Mouse (Mus musculus) MEL (cell line): ENCODE measurements around the gene Pard3. TPM values are rescaled to one million over a fixed set of nuclear protein-coding genes. Genes with fewer than 3 reads are reported as not detected.

Experiments
- DNase-seq: peaks from one replicate; pipeline ENCODE4 v3.0.0; 2011; ENCODE audit warnings: low read depth, low spot score
- H3K27ac ChIP-seq: 2 replicates; pipeline ENCODE4 v1.5.1; 2012; ENCODE audit warnings: low read depth, mild to moderate bottlenecking, control low read depth, low read length, moderate library complexity; ENCODE audit not compliant: control insufficient read depth
- H3K27me3 ChIP-seq, 2 experiments: fragments of 150-350 bp in 1 of 2; sonication (generic) in 1 of 2; 2 replicates each; pipeline ENCODE4 v1.6.1; 2012; ENCODE audit warnings: low read length in 2 of 2, mild to moderate bottlenecking in 2 of 2, improper control_type of control experiment in 1 of 2, moderate library complexity in 1 of 2; ENCODE audit not compliant: insufficient read depth in 2 of 2, control insufficient read depth in 1 of 2
- H3K36me3 ChIP-seq, 2 experiments: 2 replicates each; pipeline ENCODE4 v1.6.1; 2012 to 2014; ENCODE audit warnings: low read length in 2 of 2, improper control_type of control experiment in 1 of 2, inconsistent platforms in 1 of 2, mild to moderate bottlenecking in 1 of 2; ENCODE audit not compliant: insufficient read depth in 2 of 2, control insufficient read depth in 1 of 2
- H3K4me1 ChIP-seq, 2 experiments: fragments of 150-350 bp in 1 of 2; sonication (generic) in 1 of 2; 2 replicates each; pipeline ENCODE4 v1.6.1; 2012; ENCODE audit warnings: low read length in 2 of 2, improper control_type of control experiment in 1 of 2, mild to moderate bottlenecking in 1 of 2; ENCODE audit not compliant: insufficient read depth in 2 of 2, control insufficient read depth in 1 of 2
- H3K4me3 ChIP-seq, 2 experiments: fragments of 150-350 bp in 1 of 2; sonication (generic) in 1 of 2; 2 replicates each; pipeline ENCODE4 v1.5.1; 2012; ENCODE audit warnings: low read depth in 2 of 2, low read length in 2 of 2, mild to moderate bottlenecking in 2 of 2, moderate library complexity in 2 of 2, control low read depth in 1 of 2, improper control_type of control experiment in 1 of 2; ENCODE audit not compliant: control insufficient read depth in 1 of 2, insufficient read depth in 1 of 2
- H3K79me2 ChIP-seq: 2 replicates; pipeline ENCODE4 v1.6.1; 2012; ENCODE audit warnings: mild to moderate bottlenecking, low read length, moderate library complexity; ENCODE audit not compliant: control insufficient read depth, poor library complexity, insufficient read depth
- H3K9ac ChIP-seq: 2 replicates; pipeline ENCODE4 v1.6.1; 2012; ENCODE audit warnings: low read depth, mild to moderate bottlenecking, control low read depth, low read length, moderate library complexity; ENCODE audit not compliant: control insufficient read depth, poor library complexity, severe bottlenecking
- H3K9me3 ChIP-seq: fragments of 150-350 bp; sonication (generic); replicated peaks from 2 replicates; pipeline ENCODE4 v1.6.1; 2012; ENCODE audit warnings: mild to moderate bottlenecking, low read length, improper control_type of control experiment, moderate library complexity; ENCODE audit not compliant: insufficient read depth
- CHD2 ChIP-seq: IDR thresholded peaks from 2 replicates; pipeline ENCODE4 v1.6.1; 2011; ENCODE audit warnings: low read length, improper control_type of control experiment
- CTCF ChIP-seq, 3 experiments: IDR thresholded peaks in 2 of 3; conservative IDR thresholded peaks in 1 of 3; 2 replicates each; pipeline ENCODE4 v1.5.1; 2011 to 2012; ENCODE audit warnings: low read length in 3 of 3, low read depth in 2 of 3, mild to moderate bottlenecking in 2 of 3, improper control_type of control experiment in 1 of 3, inconsistent platforms in 1 of 3, mixed read lengths in 1 of 3, moderate library complexity in 1 of 3; ENCODE audit not compliant: control insufficient read depth in 1 of 3, insufficient read depth in 1 of 3, poor library complexity in 1 of 3, severe bottlenecking in 1 of 3
- ETS1 ChIP-seq: IDR thresholded peaks from 2 replicates; pipeline ENCODE4 v1.6.1; 2012; ENCODE audit warnings: low read depth, mild to moderate bottlenecking, inconsistent platforms, low read length, improper control_type of control experiment, moderate library complexity
- JUND ChIP-seq: IDR thresholded peaks from 2 replicates; pipeline ENCODE4 v1.6.1; 2011; ENCODE audit warnings: low read depth, mild to moderate bottlenecking, improper control_type of control experiment, low read length
- KAT2A ChIP-seq: conservative IDR thresholded peaks from 2 replicates; pipeline ENCODE4 v1.6.1; 2012; ENCODE audit warnings: low read depth, low read length, improper control_type of control experiment, inconsistent platforms
- MAX ChIP-seq: IDR thresholded peaks from 2 replicates; pipeline ENCODE4 v1.6.1; 2011; ENCODE audit warnings: low read length, improper control_type of control experiment
- MXI1 ChIP-seq: IDR thresholded peaks from 2 replicates; pipeline ENCODE4 v1.6.1; 2011; ENCODE audit warnings: mild to moderate bottlenecking, low read depth, low read length, improper control_type of control experiment
- MYB ChIP-seq: IDR thresholded peaks from 2 replicates; pipeline ENCODE4 v1.6.1; 2011; ENCODE audit warnings: mild to moderate bottlenecking, low read depth, low read length, improper control_type of control experiment
- NELFE ChIP-seq: IDR thresholded peaks from 2 replicates; pipeline ENCODE4 v1.6.1; 2011; ENCODE audit warnings: low read depth, low read length, improper control_type of control experiment
- POLR2A ChIP-seq, 2 experiments: IDR thresholded peaks; 2 replicates each; pipeline ENCODE4 v1.6.1; 2011 to 2012; ENCODE audit warnings: low read length in 2 of 2, mild to moderate bottlenecking in 2 of 2, control low read depth in 1 of 2, improper control_type of control experiment in 1 of 2, low read depth in 1 of 2, moderate library complexity in 1 of 2; ENCODE audit not compliant: control insufficient read depth in 1 of 2, insufficient read depth in 1 of 2, poor library complexity in 1 of 2
- POLR2AphosphoS5 ChIP-seq: IDR thresholded peaks from 2 replicates; pipeline ENCODE4 v1.6.1; 2012; ENCODE audit warnings: low read depth, borderline replicate concordance, mild to moderate bottlenecking, inconsistent platforms, low read length, moderate library complexity, mixed read lengths
- RAD21 ChIP-seq: IDR thresholded peaks from 2 replicates; pipeline ENCODE4 v1.6.1; 2011; ENCODE audit warnings: mild to moderate bottlenecking, low read depth, low read length, improper control_type of control experiment
- TBP ChIP-seq: IDR thresholded peaks from 2 replicates; pipeline ENCODE4 v1.8.0; 2011; ENCODE audit warnings: low read depth, low read length, improper control_type of control experiment
- ZMIZ1 ChIP-seq: IDR thresholded peaks from 2 replicates; pipeline ENCODE4 v1.6.1; 2012; ENCODE audit warnings: low read depth, mild to moderate bottlenecking, inconsistent platforms, low read length, improper control_type of control experiment, moderate library complexity
- ZNF384 ChIP-seq: IDR thresholded peaks from 2 replicates; pipeline ENCODE4 v1.6.1; 2012; ENCODE audit warnings: low read depth, mild to moderate bottlenecking, inconsistent platforms, low read length, improper control_type of control experiment
- polyA plus RNA-seq, 2 experiments: library from polyadenylated mRNA; stranded (reverse) in 1 of 2; unstranded in 1 of 2; fragments of >175 nt in 1 of 2; fragments of >200 nt in 1 of 2; gene quantifications; 2 replicates each; pipeline versions ENCODE4 v1.2.1 to v1.2.4; 2012; ENCODE audit warnings: low replicate concordance in 2 of 2, low read depth in 1 of 2; ENCODE audit not compliant: insufficient read length in 2 of 2, insufficient read depth in 1 of 2, missing spikeins in 1 of 2
- total RNA-seq: library from RNA; depleted of rRNA; stranded (reverse); fragments of 300-350 nt; gene quantifications from 2 replicates; pipeline ENCODE4 v1.2.3, GENCODE M21; 2012

Pard3 gene
- total and polyA plus RNA-seq, 3 experiments: not detected

- Histone ChIP-seq H3K9me3 (no peaks in the 10 kb centered on the region), H3K79me2 (no peaks in the 10 kb centered on the region)
- TF ChIP-seq MAX: no peak
- no peak for TF ChIP-seq CHD2
- no peak for TF ChIP-seq MXI1
- no peak for TF ChIP-seq ZNF384
- TF ChIP-seq, all 39 proteins: peak for 0
- H3K27ac ChIP-seq: no peak overlapping the region
- no peak for DNase-seq
- H3K4me3 ChIP-seq: no peak overlapping the region
- H3K4me1 ChIP-seq: no peaks in the 10 kb centered on the region
- no peaks in the 10 kb centered on the region for H3K36me3 ChIP-seq
- no peaks in the 10 kb centered on the region for H3K27me3 ChIP-seq
- no peak overlapping the region for H3K9ac ChIP-seq
These were observed 482.5 kb downstream of the Pard3 start for GRCm38 (mm10) chr8:127546161-127546560.

GRCm38 (mm10) chr8:127550928-127551327, 487.2 kb downstream of the Pard3 start:
- Histone ChIP-seq H3K9ac (no peak overlapping the region), H3K27me3 (no peaks in the 10 kb centered on the region), H3K9me3 (no peaks in the 10 kb centered on the region), H3K36me3 (no peaks in the 10 kb centered on the region), H3K4me1 (no peaks in the 10 kb centered on the region), H3K79me2 (no peaks in the 10 kb centered on the region), H3K4me3 (no peak overlapping the region), H3K27ac (no peak overlapping the region)
- TF ChIP-seq CTCF (IDR thresholded peaks at IDR 0.05 in 2 of 3, conservative IDR thresholded peaks at IDR 0.05 in 1 of 3; ENCODE audit: control insufficient read depth in 1 of 3, insufficient read depth in 1 of 3, low read depth in 2 of 3, low read length in 3 of 3, poor library complexity in 1 of 3, severe bottlenecking in 1 of 3): no peak
- TF ChIP-seq POLR2A (IDR thresholded peaks at IDR 0.05; ENCODE audit: control insufficient read depth in 1 of 2, insufficient read depth in 1 of 2, low read depth in 1 of 2, low read length in 2 of 2, poor library complexity in 1 of 2): no peak
- TF ChIP-seq NELFE: no peak
- no peak for TF ChIP-seq ZMIZ1
- no peak for TF ChIP-seq JUND
- TF ChIP-seq CHD2: no peak
- no peak for TF ChIP-seq POLR2AphosphoS5
- DNase-seq: no peak

- DNase-seq: no peak
These were observed 488.5 kb downstream of the Pard3 start for GRCm38 (mm10) chr8:127552161-127552595.

More at GRCm38 (mm10) chr8:127552161-127552595, 488.5 kb downstream of the Pard3 start:
- Histone ChIP-seq H3K9me3 (no peaks in the 10 kb centered on the region), H3K27ac (no peak overlapping the region), H3K9ac (no peak overlapping the region), H3K4me1 (no peaks in the 10 kb centered on the region), H3K79me2 (no peaks in the 10 kb centered on the region), H3K36me3 (no peaks in the 10 kb centered on the region), H3K27me3 (no peaks in the 10 kb centered on the region), H3K4me3 (no peak overlapping the region)
- no peak for TF ChIP-seq MYB
- no peak for TF ChIP-seq ETS1
- no peak for TF ChIP-seq TBP
- no peak for TF ChIP-seq CTCF (IDR thresholded peaks at IDR 0.05 in 2 of 3, conservative IDR thresholded peaks at IDR 0.05 in 1 of 3; ENCODE audit: control insufficient read depth in 1 of 3, insufficient read depth in 1 of 3, low read depth in 2 of 3, low read length in 3 of 3, poor library complexity in 1 of 3, severe bottlenecking in 1 of 3)
- no peak for TF ChIP-seq KAT2A
- no peak for TF ChIP-seq RAD21
- no peak for TF ChIP-seq POLR2AphosphoS5
- no peak for TF ChIP-seq MXI1
- no peak for TF ChIP-seq POLR2A (IDR thresholded peaks at IDR 0.05; ENCODE audit: control insufficient read depth in 1 of 2, insufficient read depth in 1 of 2, low read depth in 1 of 2, low read length in 2 of 2, poor library complexity in 1 of 2)
